Mouse (Mus musculus) layer of hippocampus, adult 9-11 months (tissue): ENCODE results near the gene Slc39a9.

Source experiments
- DNase-seq: peaks from one replicate; pipeline ENCODE4 v3.0.0; 2022

Gene Slc39a9

GRCm38 (mm10) chr12:80643693-80644505 is at the start of gene Slc39a9, which contains the start of gene Erh:
Gene Slc39a9, plus strand, starts transcription at chr12:80643883.
Gene Erh, minus strand, starts transcription at chr12:80644341.
- peak; percentile 95 for DNase-seq

- no peak for DNase-seq
These were observed 49.5 kb upstream of the Slc39a9 start for GRCm38 (mm10) chr12:80594141-80594540.

GRCm38 (mm10) chr12:80594781-80595180 is 48.9 kb upstream of the Slc39a9 start:
- DNase-seq, result no peak

- DNase-seq, result no peak
These were observed 48.1 kb upstream of the Slc39a9 start for GRCm38 (mm10) chr12:80595566-80595965.

- no peak for DNase-seq
These were observed 47.7 kb upstream of the Slc39a9 start for GRCm38 (mm10) chr12:80595968-80596367.

GRCm38 (mm10) chr12:80598236-80598635 is 45.4 kb upstream of the Slc39a9 start:
- no peak for DNase-seq

- peak; percentile 80 for DNase-seq
These were observed 44.9 kb upstream of the Slc39a9 start for GRCm38 (mm10) chr12:80598756-80599155.

- DNase-seq, result no peak
These were observed 42.0 kb upstream of the Slc39a9 start for GRCm38 (mm10) chr12:80601597-80602269.

GRCm38 (mm10) chr12:80602432-80602831 is 41.3 kb upstream of the Slc39a9 start:
- DNase-seq, result no peak

GRCm38 (mm10) chr12:80603566-80603965 is 40.1 kb upstream of the Slc39a9 start:
- DNase-seq, result no peak

- peak; percentile 63 for DNase-seq
These were observed 39.5 kb upstream of the Slc39a9 start for GRCm38 (mm10) chr12:80604218-80604617.

- DNase-seq, result no peak
These were observed 35.1 kb upstream of the Slc39a9 start for GRCm38 (mm10) chr12:80608576-80608975.

GRCm38 (mm10) chr12:80609928-80610327 is 33.8 kb upstream of the Slc39a9 start:
- no peak for DNase-seq

- DNase-seq, result no peak
These were observed 31.4 kb upstream of the Slc39a9 start for GRCm38 (mm10) chr12:80612113-80612791.

- no peak for DNase-seq
These were observed 28.1 kb upstream of the Slc39a9 start for GRCm38 (mm10) chr12:80615371-80616257.

- no peak for DNase-seq
These were observed 23.2 kb upstream of the Slc39a9 start for GRCm38 (mm10) chr12:80620501-80620900.

- no peak for DNase-seq
These were observed 11.9 kb upstream of the Slc39a9 start for GRCm38 (mm10) chr12:80631790-80632189.

GRCm38 (mm10) chr12:80642725-80643692 is 674 bp upstream of the Slc39a9 start:
- peak; percentile 16 for DNase-seq

- DNase-seq, result no peak
These were observed 804 bp downstream of the Slc39a9 start for GRCm38 (mm10) chr12:80644506-80644868.

GRCm38 (mm10) chr12:80646377-80646776 is 2.7 kb downstream of the Slc39a9 start:
- DNase-seq, result no peak

GRCm38 (mm10) chr12:80653951-80654658 is 10.4 kb downstream of the Slc39a9 start:
- no peak for DNase-seq
